Mouse (Mus musculus) bone marrow, adult 2 months (tissue): Measurements from ENCODE around the gene Cd320. TPM values are rescaled to one million over a fixed set of nuclear protein-coding genes. Genes with fewer than 3 reads are reported as not detected.

Experiments used
- H3K27ac ChIP-seq: fragments of 200-500 bp; 2 replicates; pipeline ENCODE4 v1.5.1; 2012; ENCODE audit warnings: low read depth, mild to moderate bottlenecking, control low read depth, inconsistent platforms, low read length; ENCODE audit not compliant: control insufficient read depth, poor library complexity, insufficient read depth
- H3K4me1 ChIP-seq: fragments of 200-500 bp; 2 replicates; pipeline ENCODE4 v1.6.1; 2011; ENCODE audit warnings: low read length; ENCODE audit not compliant: control insufficient read depth, insufficient read depth
- H3K4me3 ChIP-seq: fragments of 200-500 bp; replicated peaks from 2 replicates; pipeline ENCODE3; 2011; ENCODE audit warnings: mild to moderate bottlenecking, low read depth, low read length, control low read depth; ENCODE audit not compliant: control insufficient read depth
- CTCF ChIP-seq: fragments of 200-500 bp; IDR thresholded peaks from 2 replicates; pipeline ENCODE4 v1.5.1; 2011; ENCODE audit warnings: low read length, control low read depth; ENCODE audit not compliant: control insufficient read depth, insufficient read depth
- POLR2A ChIP-seq: fragments of 200-500 bp; IDR thresholded peaks from 2 replicates; pipeline ENCODE4 v1.6.1; 2011; ENCODE audit warnings: low read depth, mild to moderate bottlenecking, control low read depth, low read length, borderline replicate concordance; ENCODE audit not compliant: control insufficient read depth
- WGBS: fragments of 180-500 bp; shearing (Covaris S2); methylation state at CpG from one replicate; pipeline ENCODE4 v1.1.7; 2018; 5-methylcytosine and 5-hydroxymethylcytosine counted together
- polyA plus RNA-seq: library from polyadenylated mRNA; stranded (reverse); fragments of >200 nt; gene quantifications from 2 replicates; pipeline ENCODE4 v1.2.4, GENCODE M21; 2011; ENCODE audit warnings: low replicate concordance; ENCODE audit not compliant: missing spikeins, insufficient read depth, insufficient read length

The Cd320 gene
- polyA plus RNA-seq = 2.8 and 4.6 TPM in 2 replicates

GRCm38 (mm10) chr17:33842966-33843795 lies at the start of gene Cd320:
Gene Cd320, plus strand, starts transcription at chr17:33843091.
- Histone ChIP-seq H3K27ac (peak within 1 kb of the TSS; percentile 23; the same call in 1 of the 2 replicates), H3K4me1 (no peaks in the 10 kb centered on the region), H3K4me3 (peak within 1 kb of the TSS; percentile 99)
- peak; percentile 56; the same call in 1 of the 2 replicates for TF ChIP-seq POLR2A
- 0 out of 2 replicates have a peak, but pooled peaks have one; percentile 15 for TF ChIP-seq CTCF
- under 1% methylated on average over 45 of the region's 45 CpGs for WGBS

GRCm38 (mm10) chr17:33798306-33798705 lies 44.6 kb upstream of the Cd320 start:
- H3K27ac ChIP-seq = no peak overlapping the region
- WGBS = 29% methylated on average over 3 of the region's 3 CpGs
- H3K4me1 ChIP-seq = no peaks in the 10 kb centered on the region
- H3K4me3 ChIP-seq = no peak overlapping the region
- TF ChIP-seq POLR2A (no peak), CTCF (no peak)

GRCm38 (mm10) chr17:33799277-33799676 lies 43.6 kb upstream of the Cd320 start:
- 5% methylated on average over 1 of the region's 1 CpGs for WGBS
- no peak overlapping the region for H3K27ac ChIP-seq
- no peaks in the 10 kb centered on the region for H3K4me1 ChIP-seq
- no peak for TF ChIP-seq POLR2A
- no peak for TF ChIP-seq CTCF
- no peak overlapping the region for H3K4me3 ChIP-seq

GRCm38 (mm10) chr17:33802221-33802620 lies 40.7 kb upstream of the Cd320 start:
- TF ChIP-seq CTCF = no peak
- no peak for TF ChIP-seq POLR2A
- Histone ChIP-seq H3K4me3 (no peak overlapping the region), H3K4me1 (no peaks in the 10 kb centered on the region), H3K27ac (no peak overlapping the region)
- 0% methylated on average over 2 of the region's 2 CpGs for WGBS

GRCm38 (mm10) chr17:33804205-33804604 lies 38.7 kb upstream of the Cd320 start:
- Histone ChIP-seq H3K4me1 (no peaks in the 10 kb centered on the region), H3K27ac (no peak overlapping the region), H3K4me3 (no peak overlapping the region)
- 59% methylated on average over 4 of the region's 4 CpGs for whole genome bisulfite sequencing
- TF ChIP-seq POLR2A = no peak
- TF ChIP-seq CTCF = no peak

- TF ChIP-seq CTCF (no peak), POLR2A (no peak)
- WGBS = 66% methylated on average over 1 of the region's 1 CpGs
- no peak overlapping the region for H3K4me3 ChIP-seq
- H3K27ac ChIP-seq = no peak overlapping the region
- H3K4me1 ChIP-seq = no peaks in the 10 kb centered on the region
These were observed 38.1 kb upstream of the Cd320 start for GRCm38 (mm10) chr17:33804745-33805144.

GRCm38 (mm10) chr17:33807181-33807888 lies 35.6 kb upstream of the Cd320 start:
- TF ChIP-seq CTCF = no peak
- TF ChIP-seq POLR2A = no peak
- H3K4me1 ChIP-seq = no peaks in the 10 kb centered on the region; the same call in 1 of the 2 replicates
- 72% methylated on average over 8 of the region's 9 CpGs for WGBS
- H3K27ac ChIP-seq = no peak overlapping the region
- no peak overlapping the region for H3K4me3 ChIP-seq

GRCm38 (mm10) chr17:33808192-33808591 lies 34.7 kb upstream of the Cd320 start:
- 4% methylated on average over 10 of the region's 10 CpGs for WGBS
- TF ChIP-seq CTCF = no peak
- no peak for TF ChIP-seq POLR2A
- Histone ChIP-seq H3K4me1 (no peaks in the 10 kb centered on the region; the same call in 1 of the 2 replicates), H3K4me3 (no peak overlapping the region), H3K27ac (no peak overlapping the region)
